Mouse (Mus musculus): ENCODE data around the gene Amn1. TPM values are rescaled to one million over a fixed set of nuclear protein-coding genes. Genes with fewer than 3 reads are reported as not detected.

Gene Amn1
- total and polyA plus RNA-seq, 3 experiments, result 7.4 to 24.9 (median 16.0) TPM

GRCm38 (mm10) chr6:149152119-149152518 is 36.4 kb downstream of the Amn1 start:
- no peak overlapping the region for H3K27ac ChIP-seq
- H3K36me3 ChIP-seq (ENCODE audit: control insufficient read depth, insufficient read depth, low read length), result peaks cover 5% of the 10 kb centered on the region
- H3K27me3 ChIP-seq (ENCODE audit: control insufficient read depth, insufficient read depth, low read length), result no peaks in the 10 kb centered on the region
- no peak overlapping the region for H3K9ac ChIP-seq (ENCODE audit: low read depth, low read length)
- DNase-seq, result no peak
- no peak overlapping the region for H3K4me3 ChIP-seq
- H3K4me1 ChIP-seq (ENCODE audit: control insufficient read depth, insufficient read depth, low read length), result no peaks in the 10 kb centered on the region
- intact Hi-C loops (cut with DNase I), result no loop called here
- no peak for TF ChIP-seq POLR2A (IDR thresholded peaks at IDR 0.05; ENCODE audit: insufficient read depth, low read depth, low read length)
- TF ChIP-seq EP300 (IDR thresholded peaks at IDR 0.05; ENCODE audit: insufficient read depth, low read depth, low read length), result no peak
- TF ChIP-seq CTCF (IDR thresholded peaks at IDR 0.05), result no peak
- WGBS, result 92% methylated on average over 2 of the region's 2 CpGs
- H3K79me2 ChIP-seq (replicated peaks; ENCODE audit: control insufficient read depth, insufficient read depth, low read length), result no peaks in the 10 kb centered on the region

- no peak for TF ChIP-seq POLR2A (IDR thresholded peaks at IDR 0.05; ENCODE audit: insufficient read depth, low read depth, low read length)
- no peak for TF ChIP-seq CTCF (IDR thresholded peaks at IDR 0.05)
- TF ChIP-seq EP300 (IDR thresholded peaks at IDR 0.05; ENCODE audit: insufficient read depth, low read depth, low read length), result no peak
- Histone ChIP-seq H3K27me3 (ENCODE audit: control insufficient read depth, insufficient read depth, low read length) (no peaks in the 10 kb centered on the region), H3K4me1 (ENCODE audit: control insufficient read depth, insufficient read depth, low read length) (no peaks in the 10 kb centered on the region), H3K27ac (no peak overlapping the region), H3K36me3 (ENCODE audit: control insufficient read depth, insufficient read depth, low read length) (peaks cover 7% of the 10 kb centered on the region), H3K79me2 (replicated peaks; ENCODE audit: control insufficient read depth, insufficient read depth, low read length) (no peaks in the 10 kb centered on the region), H3K4me3 (no peak overlapping the region), H3K9ac (ENCODE audit: low read depth, low read length) (no peak overlapping the region)
- WGBS, result 83% methylated on average over 7 of the region's 7 CpGs
- no peak for DNase-seq
- intact Hi-C loops (cut with DNase I), result no loop called here
Measured at GRCm38 (mm10) chr6:149148436-149149229, 39.9 kb downstream of the Amn1 start.

- H3K4me3 ChIP-seq, result no peak overlapping the region
- peaks cover 6% of the 10 kb centered on the region for H3K4me1 ChIP-seq (ENCODE audit: control insufficient read depth, insufficient read depth, low read length)
- no peak for TF ChIP-seq EP300 (IDR thresholded peaks at IDR 0.05; ENCODE audit: insufficient read depth, low read depth, low read length)
- TF ChIP-seq CTCF (IDR thresholded peaks at IDR 0.05), result no peak
- no peak for TF ChIP-seq POLR2A (IDR thresholded peaks at IDR 0.05; ENCODE audit: insufficient read depth, low read depth, low read length)
- 93% methylated on average over 1 of the region's 1 CpGs for WGBS
- H3K79me2 ChIP-seq (replicated peaks; ENCODE audit: control insufficient read depth, insufficient read depth, low read length), result no peaks in the 10 kb centered on the region
- H3K27me3 ChIP-seq (ENCODE audit: control insufficient read depth, insufficient read depth, low read length), result no peaks in the 10 kb centered on the region
- no peak overlapping the region for H3K9ac ChIP-seq (ENCODE audit: low read depth, low read length)
- DNase-seq, result no peak
- H3K36me3 ChIP-seq (ENCODE audit: control insufficient read depth, insufficient read depth, low read length), result peaks cover 9% of the 10 kb centered on the region; the same call in 1 of the 2 replicates
- intact Hi-C loops (cut with DNase I), result loop anchor here (2.0 kb wide), 1 partner anchor 14 kb away; no protein-coding TSS in a partner anchor
- H3K27ac ChIP-seq, result no peak overlapping the region
Measured at GRCm38 (mm10) chr6:149145143-149145542, 43.4 kb downstream of the Amn1 start.

- H3K79me2 ChIP-seq (replicated peaks; ENCODE audit: control insufficient read depth, insufficient read depth, low read length), result no peaks in the 10 kb centered on the region
- peak overlapping the region; percentile 77 for H3K4me3 ChIP-seq
- intact Hi-C loops (cut with DNase I), result loop anchor here (5.0 kb wide), 1 partner anchor 46 kb away; the partner anchor contains the start of gene Amn1
- peak overlapping the region; percentile 89 for H3K9ac ChIP-seq (ENCODE audit: low read depth, low read length)
- H3K27ac ChIP-seq, result peak overlapping the region; percentile 89
- no peaks in the 10 kb centered on the region for H3K27me3 ChIP-seq (ENCODE audit: control insufficient read depth, insufficient read depth, low read length)
- DNase-seq, result peak; percentile 87 to 89
- H3K4me1 ChIP-seq (ENCODE audit: control insufficient read depth, insufficient read depth, low read length), result peaks cover 6% of the 10 kb centered on the region
- peak; percentile 74 for TF ChIP-seq POLR2A (IDR thresholded peaks at IDR 0.05; ENCODE audit: insufficient read depth, low read depth, low read length)
- peak; percentile 40; the same call in 1 of the 2 replicates for TF ChIP-seq EP300 (IDR thresholded peaks at IDR 0.05; ENCODE audit: insufficient read depth, low read depth, low read length)
- no peak for TF ChIP-seq CTCF (IDR thresholded peaks at IDR 0.05)
- H3K36me3 ChIP-seq (ENCODE audit: control insufficient read depth, insufficient read depth, low read length), result peaks cover 6% of the 10 kb centered on the region; the same call in 1 of the 2 replicates
- WGBS, result 2% methylated on average over 36 of the region's 36 CpGs
Measured at GRCm38 (mm10) chr6:149141393-149142173, 46.9 kb downstream of the Amn1 start.

GRCm38 (mm10) chr6:149139471-149139870 is 49.0 kb downstream of the Amn1 start, which contains the start of gene Etfbkmt:
TSS of gene Etfbkmt (plus strand) at chr6:149139849.
- TF ChIP-seq CTCF (IDR thresholded peaks at IDR 0.05) (no peak), EP300 (IDR thresholded peaks at IDR 0.05; ENCODE audit: insufficient read depth, low read depth, low read length) (no peak), POLR2A (IDR thresholded peaks at IDR 0.05; ENCODE audit: insufficient read depth, low read depth, low read length) (no peak)
- H3K79me2 ChIP-seq (replicated peaks; ENCODE audit: control insufficient read depth, insufficient read depth, low read length), result no peaks in the 10 kb centered on the region
- DNase-seq, result no peak
- H3K27ac ChIP-seq, result no peak within 1 kb of the TSS
- H3K4me3 ChIP-seq, result no peak within 1 kb of the TSS
- H3K9ac ChIP-seq (ENCODE audit: low read depth, low read length), result no peak within 1 kb of the TSS
- peaks cover 6% of the 10 kb centered on the region for H3K4me1 ChIP-seq (ENCODE audit: control insufficient read depth, insufficient read depth, low read length)
- H3K27me3 ChIP-seq (ENCODE audit: control insufficient read depth, insufficient read depth, low read length), result no peaks in the 10 kb centered on the region
- intact Hi-C loops (cut with DNase I), result loop anchor here (5.0 kb wide), 1 partner anchor 178 kb away; no protein-coding TSS in a partner anchor
- 67% methylated on average over 1 of the region's 1 CpGs for WGBS
- H3K36me3 ChIP-seq (ENCODE audit: control insufficient read depth, insufficient read depth, low read length), result peaks cover 10% of the 10 kb centered on the region
